Mouse (Mus musculus) thymus, postnatal 0 days (tissue): ENCODE results near the gene Tespa1. TPM values are rescaled to one million over a fixed set of nuclear protein-coding genes. Genes with fewer than 3 reads are reported as not detected.
"Not testable (repeated sequence)": the region's sequence is repeated elsewhere in the genome, so short reads cannot be mapped to it uniquely, and the experiment has no call there.

Experiments used
- DNase-seq: peaks from one replicate; pipeline ENCODE4 v3.0.0-alpha.2; 2015; ENCODE audit warnings: low spot score
- polyA plus RNA-seq: library from polyadenylated mRNA; unstranded; fragments of >200 nt; fragmentation: Nextera tagmentation; extraction: Ambion mirVana; gene quantifications from 2 replicates; pipeline ENCODE4 v1.2.1, GENCODE M21; 2015

The Tespa1 gene
- polyA plus RNA-seq = 143 and 188 TPM in 2 replicates

DNA sequence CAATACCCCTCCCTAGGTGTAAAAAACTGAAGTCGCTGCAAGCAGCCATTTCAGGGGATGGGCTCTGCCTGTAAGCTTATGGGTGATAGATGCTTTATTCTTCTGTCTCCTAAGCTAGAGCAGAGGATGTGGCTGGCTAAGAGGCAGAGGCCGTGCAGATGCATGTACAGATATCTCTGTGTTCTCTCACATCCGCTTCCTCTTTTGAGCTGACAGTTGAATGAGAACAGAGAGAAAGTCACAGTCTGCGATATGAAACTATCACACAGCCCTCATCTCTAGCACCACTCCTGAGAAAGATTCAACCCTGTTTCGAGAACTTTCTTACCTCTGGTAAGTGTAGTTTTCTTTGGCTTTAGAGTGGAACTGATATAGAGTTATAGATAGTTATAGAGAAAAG, at the start of gene Tespa1:
TSS of gene Tespa1 (plus strand) at position 234 of the 400 bp plus-strand sequence.
- peak; percentile 92 for DNase-seq

DNA sequence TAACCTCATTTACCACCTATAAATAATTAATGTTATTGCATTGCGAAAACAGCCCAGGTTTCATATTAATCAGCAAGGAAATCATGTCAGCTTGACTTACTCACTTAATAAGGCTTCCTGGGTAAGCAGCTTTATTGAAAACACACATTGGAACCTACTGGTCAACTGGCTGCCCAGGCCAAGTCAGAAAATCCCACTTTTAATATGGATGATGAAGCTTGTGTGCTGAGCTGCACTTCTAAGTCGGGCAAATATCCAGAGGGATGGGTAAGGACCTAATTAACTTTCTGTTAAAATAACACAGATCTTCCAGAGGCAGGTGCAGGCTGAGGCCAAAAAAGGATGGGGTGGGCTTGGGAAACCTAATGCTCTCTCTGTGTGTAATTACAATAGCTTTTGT, 46.9 kb upstream of the Tespa1 start:
- no peak for DNase-seq

GRCm38 (mm10) chr10:130276496-130276895, 46.2 kb upstream of the Tespa1 start:
- DNase-seq = no peak

- no peak for DNase-seq
Observed at GRCm38 (mm10) chr10:130280066-130280465, 42.6 kb upstream of the Tespa1 start, which contains the start of gene Neurod4. TSS of gene Neurod4 (minus strand) at chr10:130280240.

GRCm38 (mm10) chr10:130281982-130282449, 40.7 kb upstream of the Tespa1 start:
- DNase-seq = no peak

GRCm38 (mm10) chr10:130287201-130287600, 35.5 kb upstream of the Tespa1 start:
- no peak for DNase-seq

- DNase-seq = no peak
Observed at GRCm38 (mm10) chr10:130288007-130288406, 34.7 kb upstream of the Tespa1 start.

GRCm38 (mm10) chr10:130293741-130294408, 28.8 kb upstream of the Tespa1 start:
- no peak for DNase-seq

DNA sequence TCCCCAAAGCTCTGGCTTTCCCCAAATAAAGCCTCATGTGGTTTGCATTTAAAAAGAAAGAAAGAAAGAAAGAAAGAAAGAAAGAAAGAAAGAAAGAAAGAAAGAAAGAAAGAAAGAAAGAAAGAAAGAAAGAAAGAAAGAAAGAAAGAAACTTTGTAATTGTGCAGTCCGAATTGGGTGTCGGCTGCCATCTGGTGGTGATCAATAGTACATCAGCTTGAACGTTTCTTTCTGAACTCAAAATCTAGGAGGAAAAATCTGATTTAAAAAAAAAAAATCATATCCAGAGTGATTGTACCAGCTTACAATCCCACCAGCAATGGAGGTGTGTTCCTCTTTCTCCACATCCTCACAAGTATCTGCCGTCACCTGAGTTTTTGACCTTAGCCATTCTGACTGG, 23.9 kb upstream of the Tespa1 start:
- not testable (repeated sequence) for DNase-seq

DNA sequence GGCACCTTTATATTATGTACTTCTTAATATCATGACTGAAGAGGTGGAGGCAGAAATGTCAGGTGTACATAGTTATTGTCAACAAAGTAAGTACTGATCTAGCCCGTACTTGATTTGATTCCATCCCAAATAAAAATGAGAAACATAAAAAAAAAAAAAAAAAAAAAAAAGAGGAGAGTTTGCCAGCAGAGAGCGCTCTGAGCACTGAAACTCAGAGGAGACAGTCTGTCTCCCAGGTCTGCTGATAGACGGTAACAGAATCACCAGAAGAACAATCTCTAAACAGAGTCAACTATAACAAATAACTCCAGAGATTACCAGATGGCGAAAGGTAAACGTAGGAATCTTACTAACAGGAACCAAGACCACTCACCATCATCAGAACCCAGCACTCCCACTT, 18.5 kb upstream of the Tespa1 start:
- not testable (repeated sequence) for DNase-seq

DNA sequence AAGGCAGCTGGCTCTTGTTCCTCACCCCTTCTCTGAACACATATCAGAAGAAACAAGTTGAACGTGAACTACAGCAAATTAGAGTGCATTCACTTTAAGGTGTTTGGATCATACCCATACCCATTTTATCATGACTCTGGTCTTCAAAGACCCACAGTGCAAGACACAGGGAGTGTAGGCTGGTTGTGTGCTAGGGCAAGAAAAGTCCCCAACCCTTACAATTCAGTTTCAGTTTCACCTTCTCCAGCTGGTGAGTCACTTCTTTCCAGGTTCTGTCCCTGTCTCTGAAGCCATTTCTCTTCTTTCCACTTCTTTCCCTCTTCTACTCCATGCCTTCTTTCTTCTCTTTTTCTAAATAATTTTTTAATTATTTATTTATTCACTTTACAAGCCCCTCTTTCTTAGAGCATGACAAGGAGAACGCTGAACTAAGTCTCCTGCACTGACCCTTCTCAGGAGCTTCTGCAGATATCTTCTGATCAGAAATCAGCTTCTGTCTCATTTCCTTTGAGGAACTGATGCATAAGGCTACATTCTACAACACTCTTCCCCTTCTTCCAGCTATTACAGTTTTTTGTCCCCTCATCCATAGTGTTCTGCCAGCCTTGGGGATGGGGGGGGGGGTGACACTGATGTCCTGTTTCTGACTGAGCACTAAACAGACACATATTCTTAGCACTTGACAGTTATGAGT, 11.0 kb upstream of the Tespa1 start:
- DNase-seq = peak; percentile 18

- peak; percentile 83 for DNase-seq
Observed at GRCm38 (mm10) chr10:130313531-130313930, 9.1 kb upstream of the Tespa1 start.

DNA sequence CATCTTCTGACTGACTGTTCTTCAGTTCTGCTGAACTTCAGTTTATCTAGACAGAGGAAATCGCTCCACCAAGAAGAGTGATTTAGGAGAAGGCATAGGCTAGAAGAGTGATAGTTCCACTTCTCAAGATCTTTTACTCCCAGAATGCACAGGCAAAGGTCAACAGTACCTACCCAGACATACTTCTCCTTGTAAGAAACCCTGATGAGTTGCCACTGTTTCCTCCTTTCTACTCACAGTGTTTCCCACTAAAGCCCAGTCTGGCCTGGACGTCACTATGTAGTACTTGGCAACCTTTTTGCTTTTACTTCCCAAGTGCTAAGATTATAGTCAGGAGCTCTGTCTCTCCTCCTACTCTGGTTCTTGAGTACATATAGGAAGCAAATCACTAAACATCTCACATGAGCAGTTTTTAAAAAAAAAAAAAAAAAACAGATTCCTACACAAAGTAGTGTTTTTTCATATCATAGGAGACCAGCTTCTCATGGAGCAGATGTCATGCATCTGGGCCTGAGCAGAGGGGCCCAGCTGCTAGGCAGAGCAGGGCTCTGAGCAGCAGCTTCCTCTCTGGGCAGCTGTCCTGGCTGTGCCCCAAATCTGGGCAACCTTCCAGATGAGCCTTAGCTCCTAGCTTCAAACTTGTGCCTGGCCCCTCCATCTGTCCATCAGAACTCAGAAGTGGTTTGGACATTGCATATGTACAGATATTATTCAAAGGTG, 8.4 kb upstream of the Tespa1 start:
- DNase-seq = peak; percentile 46

- DNase-seq = no peak
Observed at GRCm38 (mm10) chr10:130315846-130316245, 6.8 kb upstream of the Tespa1 start.

GRCm38 (mm10) chr10:130318720-130319119, 4.0 kb upstream of the Tespa1 start:
- DNase-seq = no peak

- no peak for DNase-seq
Observed at GRCm38 (mm10) chr10:130320715-130321114, 2.0 kb upstream of the Tespa1 start.

GRCm38 (mm10) chr10:130322062-130322461, 608 bp upstream of the Tespa1 start:
- no peak for DNase-seq

DNA sequence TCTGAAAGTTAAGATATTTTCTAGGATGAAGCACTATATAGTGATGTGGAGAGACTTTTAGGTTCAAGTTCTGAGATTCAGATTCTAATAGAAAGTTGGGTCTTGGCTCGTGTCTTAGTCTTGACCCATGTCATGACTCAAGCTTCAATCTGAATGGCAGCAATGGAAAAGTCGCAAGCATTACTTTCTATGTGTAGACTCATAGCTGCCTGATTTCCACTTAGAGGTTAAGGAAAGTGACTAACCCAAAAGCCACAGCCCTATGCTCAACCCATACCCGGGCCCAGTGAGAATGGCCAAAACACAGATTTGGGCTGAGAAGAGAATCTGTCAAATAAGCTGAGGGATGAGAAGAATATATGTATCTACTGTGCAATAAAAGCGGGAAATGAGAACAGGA, 1.6 kb downstream of the Tespa1 start:
- DNase-seq = no peak

GRCm38 (mm10) chr10:130330711-130331110, 8.0 kb downstream of the Tespa1 start:
- no peak for DNase-seq

GRCm38 (mm10) chr10:130336385-130336784, 13.7 kb downstream of the Tespa1 start:
- DNase-seq = no peak

DNA sequence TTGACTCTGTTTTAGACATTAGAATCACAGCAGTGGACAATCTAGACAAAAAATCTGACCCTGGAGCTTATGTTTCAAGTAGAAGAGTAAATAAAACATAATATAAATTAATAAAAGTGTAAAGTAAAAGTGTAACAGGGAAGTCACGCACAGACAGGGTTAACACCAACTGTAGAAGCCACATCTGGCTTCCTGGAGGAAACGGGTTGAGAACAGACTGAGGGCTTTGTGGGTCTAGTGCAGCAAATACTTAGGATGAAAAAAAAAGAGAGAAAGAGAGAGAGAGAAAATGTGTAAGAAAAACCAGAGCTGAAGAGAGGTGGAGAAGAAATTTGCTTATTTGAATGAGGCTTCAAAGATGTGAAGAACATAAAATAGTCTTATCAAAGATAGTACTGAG, 14.9 kb downstream of the Tespa1 start:
- peak; percentile 58 for DNase-seq

- DNase-seq = not testable (repeated sequence)
Observed at GRCm38 (mm10) chr10:130340050-130340449, 17.4 kb downstream of the Tespa1 start.
